Mouse (Mus musculus) liver, postnatal 0 days (tissue): ENCODE results near the gene Cfap52.

Experiments used
- CTCF ChIP-seq: sonication (generic); IDR thresholded peaks from 2 replicates; pipeline ENCODE4 v1.5.1; 2016; ENCODE audit warnings: antibody characterized with exemption, low read depth
- EP300 ChIP-seq: IDR thresholded peaks from 2 replicates; pipeline ENCODE4 v1.6.1; 2016; ENCODE audit warnings: antibody characterized with exemption, low read depth, mild to moderate bottlenecking

DNA sequence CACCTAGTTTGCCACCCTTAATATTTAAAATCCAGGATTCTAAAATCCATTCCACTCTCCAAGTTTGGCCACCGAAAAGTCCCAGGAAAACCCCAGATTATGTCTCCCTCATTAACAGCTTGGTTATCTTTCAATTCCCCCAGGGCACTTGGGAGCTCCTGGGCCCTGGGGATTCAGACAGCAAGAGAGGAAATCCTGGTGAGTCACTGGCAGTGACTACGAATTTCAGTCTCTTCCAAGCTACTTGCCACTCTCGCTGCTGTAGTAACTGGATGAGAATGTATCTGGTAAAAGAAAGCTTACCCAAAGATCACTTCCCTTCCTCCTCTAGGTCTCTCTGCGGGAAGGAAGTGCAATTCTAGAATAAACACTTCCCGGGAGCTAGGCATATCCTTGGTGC lies 45.9 kb downstream of the Cfap52 start:
- no peak for TF ChIP-seq CTCF
- no peak for TF ChIP-seq EP300
